Mouse (Mus musculus) cerebellum, adult 2 months (tissue): ENCODE measurements at regions not wholly inside any gene's neighbourhood (a gene's known extent, or its start where the extent isn't known, plus 50 kb on each side); places are given as distances from the start of the nearest gene placed in this dataset.

Experiments used
- CTCF ChIP-seq: fragments of 200-500 bp; IDR thresholded peaks from 2 replicates; pipeline ENCODE4 v1.5.1; 2011; ENCODE audit warnings: low read depth, mild to moderate bottlenecking, control low read depth, low read length, moderate library complexity, borderline replicate concordance; ENCODE audit not compliant: insufficient read depth
- POLR2A ChIP-seq: fragments of 200-500 bp; IDR thresholded peaks from 2 replicates; pipeline ENCODE4 v1.6.1; 2011; ENCODE audit warnings: low read length, control low read depth, borderline replicate concordance; ENCODE audit not compliant: insufficient read depth

DNA sequence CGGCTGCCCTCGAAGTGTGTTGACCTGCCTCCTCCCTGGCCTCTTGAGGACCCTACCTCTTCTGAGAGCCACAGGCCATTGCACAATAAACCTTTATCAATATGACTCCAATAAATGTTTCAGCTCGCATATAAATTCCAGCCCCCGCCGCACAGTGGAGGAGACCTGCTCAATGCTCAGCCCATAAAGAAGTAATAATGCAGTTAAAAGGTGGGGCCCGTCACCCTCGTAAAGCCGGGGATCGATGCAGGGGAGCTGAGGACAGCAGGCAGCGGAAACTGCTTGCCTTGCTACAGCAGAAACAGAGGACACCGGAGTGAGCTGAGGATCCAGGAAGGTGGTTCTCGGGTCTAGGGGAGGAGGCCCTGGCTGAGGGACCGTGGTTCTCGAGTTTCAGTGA, 185.2 kb downstream of the Gm26897 start:
- TF ChIP-seq CTCF, result no peak
- TF ChIP-seq POLR2A, result no peak
